Mouse (Mus musculus) heart, postnatal 0 days (tissue): ENCODE data around the gene 1700008O03Rik.

Experiments
- CTCF ChIP-seq: IDR thresholded peaks from 2 replicates; pipeline ENCODE4 v1.5.1; 2016; ENCODE audit warnings: antibody characterized with exemption, control low read depth, low read depth
- EP300 ChIP-seq: IDR thresholded peaks from 2 replicates; pipeline ENCODE4 v1.6.1; 2016; ENCODE audit warnings: antibody characterized with exemption, low read depth

- TF ChIP-seq CTCF (no peak), EP300 (no peak)
Observed at GRCm38 (mm10) chr7:44353601-44354340, 31.8 kb downstream of the 1700008O03Rik start.
